Mouse (Mus musculus): Measurements from ENCODE around the gene Rps6ka4. TPM values are rescaled to one million over a fixed set of nuclear protein-coding genes. Genes with fewer than 3 reads are reported as not detected.
A peak's percentile ranks its signal among the peaks of the same experiment; 100 is the strongest.

Gene Rps6ka4
- polyA plus RNA-seq, 1 experiment: 47.6 TPM

- Histone ChIP-seq H3K27me3 (ENCODE audit: control insufficient read depth, insufficient read depth, insufficient read length) (peaks cover 6% of the 10 kb centered on the region), H3K4me2 (ENCODE audit: low read depth) (no peak overlapping the region), H3K4me3 (no peak overlapping the region), H3K79me2 (ENCODE audit: control insufficient read depth, insufficient read depth) (no peaks in the 10 kb centered on the region), H3K36me3 (ENCODE audit: control insufficient read depth, insufficient read depth) (no peaks in the 10 kb centered on the region), H3ac (ENCODE audit: control insufficient read depth, insufficient read length) (no peak overlapping the region)
- TF ChIP-seq TCF3 (IDR thresholded peaks at IDR 0.05; ENCODE audit: insufficient read length, low read depth): no peak
- no peak for TF ChIP-seq MAX (IDR thresholded peaks at IDR 0.05; ENCODE audit: low read depth)
- no peak for TF ChIP-seq MYOG (IDR thresholded peaks at IDR 0.05; ENCODE audit: control insufficient read depth in 1 of 3, insufficient read depth in 1 of 3, insufficient read length in 2 of 3, low read depth in 2 of 3)
- no peak for TF ChIP-seq REST (IDR thresholded peaks at IDR 0.05; ENCODE audit: insufficient read depth, insufficient read length)
- no peak for TF ChIP-seq E2F4 (IDR thresholded peaks at IDR 0.05; ENCODE audit: insufficient read depth)
- TF ChIP-seq POLR2AphosphoS2 (IDR thresholded peaks at IDR 0.05; ENCODE audit: insufficient read length, low read depth): no peak
- no peak for TF ChIP-seq TCF12 (IDR thresholded peaks at IDR 0.05; ENCODE audit: insufficient read depth, poor library complexity, severe bottlenecking)
- no peak for TF ChIP-seq POLR2A (IDR thresholded peaks at IDR 0.05; ENCODE audit: insufficient read length, low read depth)
These were observed 5.6 kb upstream of the Rps6ka4 start for GRCm38 (mm10) chr19:6846050-6846449.

- H3K27me3 ChIP-seq (ENCODE audit: control insufficient read depth, insufficient read depth, insufficient read length): no peaks in the 10 kb centered on the region
- no peak overlapping the region for H3K4me2 ChIP-seq (ENCODE audit: low read depth)
- no peak overlapping the region for H3ac ChIP-seq (ENCODE audit: control insufficient read depth, insufficient read length)
- TF ChIP-seq USF1 (IDR thresholded peaks at IDR 0.05; ENCODE audit: low read depth): no peak
- TF ChIP-seq MYOD1 (IDR thresholded peaks at IDR 0.05; ENCODE audit: control insufficient read depth in 1 of 3, insufficient read length in 2 of 3, low read depth in 2 of 3): peak in 1 of 3 experiments; percentile 4
- peak in 1 of 3 experiments; percentile 59 for TF ChIP-seq MYOG (IDR thresholded peaks at IDR 0.05; ENCODE audit: control insufficient read depth in 1 of 3, insufficient read depth in 1 of 3, insufficient read length in 2 of 3, low read depth in 2 of 3)
- no peak for TF ChIP-seq TCF12 (IDR thresholded peaks at IDR 0.05; ENCODE audit: insufficient read depth, poor library complexity, severe bottlenecking)
- TF ChIP-seq POLR2A (IDR thresholded peaks at IDR 0.05; ENCODE audit: insufficient read length, low read depth): no peak
- no peak for TF ChIP-seq SRF (IDR thresholded peaks at IDR 0.05; ENCODE audit: control insufficient read depth, insufficient read length, low read depth)
- no peak for TF ChIP-seq POLR2AphosphoS2 (IDR thresholded peaks at IDR 0.05; ENCODE audit: insufficient read length, low read depth)
- no peak overlapping the region for H3K4me3 ChIP-seq
- peaks cover 9% of the 10 kb centered on the region for H3K79me2 ChIP-seq (ENCODE audit: control insufficient read depth, insufficient read depth)
- no peaks in the 10 kb centered on the region for H3K36me3 ChIP-seq (ENCODE audit: control insufficient read depth, insufficient read depth)
These were observed 1.9 kb upstream of the Rps6ka4 start for GRCm38 (mm10) chr19:6842353-6842752.

GRCm38 (mm10) chr19:6841292-6841597, 809 bp upstream of the Rps6ka4 start:
- Histone ChIP-seq H3K79me2 (ENCODE audit: control insufficient read depth, insufficient read depth) (peaks cover 9% of the 10 kb centered on the region), H3K4me3 (peak overlapping the region; percentile 81), H3K4me2 (ENCODE audit: low read depth) (peak overlapping the region; percentile 89), H3K27me3 (ENCODE audit: control insufficient read depth, insufficient read depth, insufficient read length) (no peaks in the 10 kb centered on the region), H3K36me3 (ENCODE audit: control insufficient read depth, insufficient read depth) (peaks cover 7% of the 10 kb centered on the region), H3ac (ENCODE audit: control insufficient read depth, insufficient read length) (no peak overlapping the region)
- no peak for TF ChIP-seq POLR2AphosphoS2 (IDR thresholded peaks at IDR 0.05; ENCODE audit: insufficient read length, low read depth)
- 0 out of 2 replicates have a peak, but pooled peaks have one; percentile 51 for TF ChIP-seq CEBPB (IDR thresholded peaks at IDR 0.05; ENCODE audit: insufficient read depth, poor library complexity, severe bottlenecking)

- Histone ChIP-seq H3K4me3 (peak overlapping the region; percentile 81), H3K4me2 (ENCODE audit: low read depth) (peak overlapping the region; percentile 86), H3ac (ENCODE audit: control insufficient read depth, insufficient read length) (peak overlapping the region; percentile 23), H3K27me3 (ENCODE audit: control insufficient read depth, insufficient read depth, insufficient read length) (no peaks in the 10 kb centered on the region), H3K36me3 (ENCODE audit: control insufficient read depth, insufficient read depth) (peaks cover 8% of the 10 kb centered on the region), H3K79me2 (ENCODE audit: control insufficient read depth, insufficient read depth) (peaks cover 9% of the 10 kb centered on the region)
- no peak for TF ChIP-seq MYOD1 (IDR thresholded peaks at IDR 0.05; ENCODE audit: control insufficient read depth in 1 of 3, insufficient read length in 2 of 3, low read depth in 2 of 3)
- no peak for TF ChIP-seq MAX (IDR thresholded peaks at IDR 0.05; ENCODE audit: low read depth)
- TF ChIP-seq POLR2AphosphoS2 (IDR thresholded peaks at IDR 0.05; ENCODE audit: insufficient read length, low read depth): no peak
- TF ChIP-seq REST (IDR thresholded peaks at IDR 0.05; ENCODE audit: insufficient read depth, insufficient read length): no peak
- TF ChIP-seq SRF (IDR thresholded peaks at IDR 0.05; ENCODE audit: control insufficient read depth, insufficient read length, low read depth): no peak
- TF ChIP-seq MYOG (IDR thresholded peaks at IDR 0.05; ENCODE audit: control insufficient read depth in 1 of 3, insufficient read depth in 1 of 3, insufficient read length in 2 of 3, low read depth in 2 of 3): no peak
- TF ChIP-seq E2F4 (IDR thresholded peaks at IDR 0.05; ENCODE audit: insufficient read depth): no peak
- no peak for TF ChIP-seq TCF12 (IDR thresholded peaks at IDR 0.05; ENCODE audit: insufficient read depth, poor library complexity, severe bottlenecking)
These were observed 591 bp downstream of the Rps6ka4 start for GRCm38 (mm10) chr19:6839615-6840474.

- TF ChIP-seq MYOD1 (IDR thresholded peaks at IDR 0.05; ENCODE audit: control insufficient read depth in 1 of 3, insufficient read length in 2 of 3, low read depth in 2 of 3): no peak
- TF ChIP-seq USF1 (IDR thresholded peaks at IDR 0.05; ENCODE audit: low read depth): no peak
- TF ChIP-seq MYOG (IDR thresholded peaks at IDR 0.05; ENCODE audit: control insufficient read depth in 1 of 3, insufficient read depth in 1 of 3, insufficient read length in 2 of 3, low read depth in 2 of 3): no peak
- TF ChIP-seq MAX (IDR thresholded peaks at IDR 0.05; ENCODE audit: low read depth): no peak
- no peak for TF ChIP-seq E2F4 (IDR thresholded peaks at IDR 0.05; ENCODE audit: insufficient read depth)
- TF ChIP-seq POLR2AphosphoS2 (IDR thresholded peaks at IDR 0.05; ENCODE audit: insufficient read length, low read depth): no peak
- no peak for TF ChIP-seq SRF (IDR thresholded peaks at IDR 0.05; ENCODE audit: control insufficient read depth, insufficient read length, low read depth)
- TF ChIP-seq TCF12 (IDR thresholded peaks at IDR 0.05; ENCODE audit: insufficient read depth, poor library complexity, severe bottlenecking): no peak
- Histone ChIP-seq H3K4me2 (ENCODE audit: low read depth) (no peak overlapping the region), H3K79me2 (ENCODE audit: control insufficient read depth, insufficient read depth) (no peaks in the 10 kb centered on the region), H3K36me3 (ENCODE audit: control insufficient read depth, insufficient read depth) (peaks cover 20% of the 10 kb centered on the region), H3K4me3 (no peak overlapping the region), H3K27me3 (ENCODE audit: control insufficient read depth, insufficient read depth, insufficient read length) (no peaks in the 10 kb centered on the region), H3ac (ENCODE audit: control insufficient read depth, insufficient read length) (no peak overlapping the region)
These were observed 8.1 kb downstream of the Rps6ka4 start for GRCm38 (mm10) chr19:6832363-6832762.

Data from myocyte (in vitro differentiated cells).